Mouse (Mus musculus): Measurements from ENCODE around the gene Olfr1318.

The Olfr1318 gene

DNA sequence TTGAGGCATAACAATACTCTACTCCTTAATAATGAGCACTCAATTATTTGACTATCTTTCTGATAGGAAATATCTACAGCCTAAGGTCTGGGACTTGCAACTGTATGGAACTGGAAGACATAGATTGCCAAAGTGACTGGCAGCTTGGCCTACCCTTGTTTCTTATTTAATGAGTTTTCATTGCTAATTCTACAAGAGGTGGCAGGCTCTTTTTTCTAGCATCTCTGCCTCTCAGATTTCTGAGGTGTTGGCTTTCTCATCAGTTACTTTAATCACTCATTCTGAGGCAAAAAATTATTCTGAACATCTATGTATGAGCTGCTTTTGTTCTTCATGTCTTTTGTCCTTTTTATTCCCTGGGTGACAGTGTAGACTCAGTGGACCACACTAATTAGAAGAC is at the start of gene Olfr1318:
Gene Olfr1318, plus strand, starts transcription at position 301 of the 400 bp plus-strand sequence.
- DNase-seq (ENCODE audit: extremely low read depth, low read depth), result no peak

DNA sequence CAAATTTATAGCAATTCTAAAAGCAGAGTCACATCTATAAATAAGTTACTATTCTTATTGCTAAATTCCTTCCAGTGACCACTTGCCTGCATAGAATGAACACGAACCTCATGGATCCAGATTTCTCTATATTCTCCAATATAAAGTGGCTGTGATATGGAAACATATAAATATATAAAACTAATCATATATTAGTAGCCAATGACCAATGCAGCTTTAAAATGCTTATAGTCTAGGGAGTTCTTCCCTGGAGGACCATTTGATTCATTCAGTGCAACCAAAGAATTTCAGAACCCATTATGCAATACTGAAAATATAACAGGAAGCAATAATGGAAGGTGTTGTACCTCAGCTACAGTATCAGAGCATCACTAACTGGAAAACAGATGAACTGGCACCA is 38.7 kb upstream of the Olfr1318 start, which contains the start of gene Olfr1315-ps1:
Gene Olfr1315-ps1, minus strand, starts transcription at position 101 of the 400 bp plus-strand sequence.
- no peak for DNase-seq (ENCODE audit: extremely low read depth, low read depth)

DNA sequence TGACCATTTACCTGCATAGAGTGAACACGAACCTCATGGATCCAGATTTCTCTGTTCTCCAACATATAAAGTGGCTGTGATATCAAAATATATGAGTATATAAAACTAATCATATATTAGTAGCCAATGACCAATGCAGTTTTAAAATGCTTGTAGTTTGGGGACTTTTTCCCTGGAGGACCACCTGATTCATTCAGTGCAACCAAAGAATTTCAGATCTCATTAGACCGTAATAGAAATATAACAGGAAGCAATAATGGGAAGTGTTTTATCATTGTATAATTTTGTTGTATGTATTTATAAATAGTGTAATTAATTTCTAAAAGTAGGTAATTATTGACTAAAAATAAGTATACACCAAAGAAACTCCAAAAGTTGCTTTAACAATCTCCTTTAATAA is 19.1 kb upstream of the Olfr1318 start, which contains the start of gene Olfr1316:
Gene Olfr1316, minus strand, starts transcription at position 101 of the 400 bp plus-strand sequence.
- no peak for DNase-seq (ENCODE audit: extremely low read depth, low read depth)

DNA sequence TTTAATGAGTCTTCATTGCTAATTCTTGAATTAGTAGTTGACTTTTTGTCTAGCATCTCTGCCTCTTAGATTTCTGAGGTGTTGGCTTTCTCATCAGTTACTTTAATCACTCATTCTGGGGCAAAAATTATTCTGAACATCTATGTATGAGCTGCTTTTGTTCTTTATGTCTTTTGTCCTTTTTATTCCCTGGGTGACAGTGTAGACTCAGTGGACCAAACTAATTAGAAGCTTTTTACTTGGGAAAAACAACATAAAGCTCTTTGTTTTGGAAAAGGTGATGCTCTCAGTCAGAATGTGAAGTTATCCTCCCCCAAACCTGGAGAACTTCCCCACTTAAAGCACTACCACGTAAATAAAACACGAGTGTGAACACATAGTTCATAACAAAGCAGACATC is 14.0 kb upstream of the Olfr1318 start, which contains the start of gene Olfr1317:
Gene Olfr1317, plus strand, starts transcription at position 301 of the 400 bp plus-strand sequence.
- no peak for DNase-seq (ENCODE audit: extremely low read depth, low read depth)

DNA sequence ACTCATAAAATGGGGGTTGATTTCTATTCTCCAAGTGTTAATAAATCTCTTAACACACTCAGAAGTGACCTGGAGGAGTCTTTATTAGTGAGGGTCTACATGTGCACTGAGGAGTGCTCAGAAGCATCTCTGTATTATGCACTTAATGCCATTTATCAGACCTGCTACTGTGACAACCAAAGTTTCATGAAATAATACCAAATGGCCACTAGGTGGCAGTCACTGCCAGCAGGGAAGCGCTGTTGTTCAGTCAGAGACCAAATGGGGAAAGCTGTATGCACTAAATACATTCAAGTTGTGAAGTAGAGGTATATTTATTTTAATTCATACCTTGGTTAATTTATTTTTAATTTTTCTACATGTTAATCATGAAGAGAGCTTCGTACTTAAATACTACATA is 42.9 kb downstream of the Olfr1318 start:
- peak; percentile 43 for DNase-seq (ENCODE audit: extremely low read depth, low read depth)

DNA sequence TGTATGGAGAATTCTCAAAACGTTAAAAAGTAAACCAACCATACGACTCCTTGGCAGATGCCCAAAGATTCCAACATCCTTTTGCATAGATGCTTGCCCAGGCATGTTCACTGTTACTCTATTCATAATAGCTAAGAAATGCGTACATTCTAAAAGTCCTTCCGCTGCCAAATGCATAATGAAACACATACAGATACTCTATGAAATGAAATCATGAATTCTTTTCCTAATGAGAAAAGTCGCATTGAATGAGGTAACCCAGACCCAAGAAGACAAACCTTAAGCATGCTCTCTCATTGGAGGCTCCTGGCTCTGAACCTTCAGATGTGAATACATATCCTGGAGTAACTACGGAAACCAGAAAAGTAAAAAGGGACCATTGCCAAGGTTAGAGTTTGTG is 49.1 kb downstream of the Olfr1318 start:
- no peak for DNase-seq (ENCODE audit: extremely low read depth, low read depth)

Measured in MEL-GATA-1-ER (cell line).